Mouse (Mus musculus): ENCODE measurements around the gene Ppm1l. TPM values are rescaled to one million over a fixed set of nuclear protein-coding genes. Genes with fewer than 3 reads are reported as not detected.

The Ppm1l gene
- total RNA-seq, 2 experiments from 2014 or later: 12.9 to 23.2 TPM

GRCm38 (mm10) chr3:69515730-69516350 lies 199.2 kb downstream of the Ppm1l start:
- ATAC-seq (replicated peaks; ENCODE audit: low FRiP score, low TSS enrichment, poor library complexity, severe bottlenecking): no peak

- no peak for ATAC-seq (replicated peaks; ENCODE audit: low FRiP score, low TSS enrichment, poor library complexity, severe bottlenecking)
These were observed 202.5 kb downstream of the Ppm1l start for GRCm38 (mm10) chr3:69519188-69519587.

GRCm38 (mm10) chr3:69519789-69520558 lies 203.3 kb downstream of the Ppm1l start:
- no peak for ATAC-seq (replicated peaks; ENCODE audit: low FRiP score, low TSS enrichment, poor library complexity, severe bottlenecking)

GRCm38 (mm10) chr3:69522270-69522669 lies 205.6 kb downstream of the Ppm1l start:
- ATAC-seq (replicated peaks; ENCODE audit: low FRiP score, low TSS enrichment, poor library complexity, severe bottlenecking): no peak

GRCm38 (mm10) chr3:69524356-69525071 lies 207.9 kb downstream of the Ppm1l start:
- ATAC-seq (replicated peaks; ENCODE audit: low FRiP score, low TSS enrichment, poor library complexity, severe bottlenecking): no peak

- ATAC-seq (replicated peaks; ENCODE audit: low FRiP score, low TSS enrichment, poor library complexity, severe bottlenecking): no peak
These were observed 208.4 kb downstream of the Ppm1l start for GRCm38 (mm10) chr3:69525072-69525529.

- no peak for ATAC-seq (replicated peaks; ENCODE audit: low FRiP score, low TSS enrichment, poor library complexity, severe bottlenecking)
These were observed 210.7 kb downstream of the Ppm1l start for GRCm38 (mm10) chr3:69527384-69527783.

GRCm38 (mm10) chr3:69529576-69529975 lies 212.9 kb downstream of the Ppm1l start:
- no peak for ATAC-seq (replicated peaks; ENCODE audit: low FRiP score, low TSS enrichment, poor library complexity, severe bottlenecking)

GRCm38 (mm10) chr3:69531511-69531910 lies 214.8 kb downstream of the Ppm1l start:
- ATAC-seq (replicated peaks; ENCODE audit: low FRiP score, low TSS enrichment, poor library complexity, severe bottlenecking): no peak

- no peak for ATAC-seq (replicated peaks; ENCODE audit: low FRiP score, low TSS enrichment, poor library complexity, severe bottlenecking)
These were observed 216.0 kb downstream of the Ppm1l start for GRCm38 (mm10) chr3:69532687-69533086.

GRCm38 (mm10) chr3:69535486-69535885 lies 218.8 kb downstream of the Ppm1l start:
- ATAC-seq (replicated peaks; ENCODE audit: low FRiP score, low TSS enrichment, poor library complexity, severe bottlenecking): no peak

- ATAC-seq (replicated peaks; ENCODE audit: low FRiP score, low TSS enrichment, poor library complexity, severe bottlenecking): no peak
These were observed 219.4 kb downstream of the Ppm1l start for GRCm38 (mm10) chr3:69535941-69536647.

GRCm38 (mm10) chr3:69542962-69543361 lies 226.3 kb downstream of the Ppm1l start:
- no peak for ATAC-seq (replicated peaks; ENCODE audit: low FRiP score, low TSS enrichment, poor library complexity, severe bottlenecking)

GRCm38 (mm10) chr3:69543730-69544129 lies 227.1 kb downstream of the Ppm1l start:
- ATAC-seq (replicated peaks; ENCODE audit: low FRiP score, low TSS enrichment, poor library complexity, severe bottlenecking): no peak

- no peak for ATAC-seq (replicated peaks; ENCODE audit: low FRiP score, low TSS enrichment, poor library complexity, severe bottlenecking)
These were observed 228.4 kb downstream of the Ppm1l start for GRCm38 (mm10) chr3:69545017-69545416.

GRCm38 (mm10) chr3:69548704-69549455 lies 232.2 kb downstream of the Ppm1l start:
- ATAC-seq (replicated peaks; ENCODE audit: low FRiP score, low TSS enrichment, poor library complexity, severe bottlenecking): no peak

GRCm38 (mm10) chr3:69549602-69550001 lies 232.9 kb downstream of the Ppm1l start:
- no peak for ATAC-seq (replicated peaks; ENCODE audit: low FRiP score, low TSS enrichment, poor library complexity, severe bottlenecking)

GRCm38 (mm10) chr3:69555511-69555910 lies 238.8 kb downstream of the Ppm1l start:
- ATAC-seq (replicated peaks; ENCODE audit: low FRiP score, low TSS enrichment, poor library complexity, severe bottlenecking): no peak
